Mouse (Mus musculus) thymus, adult 2 months (tissue): ENCODE results near the gene Ctcf. TPM values are rescaled to one million over a fixed set of nuclear protein-coding genes. Genes with fewer than 3 reads are reported as not detected.

ENCODE experiments used
- DNase-seq: peaks from one replicate; pipeline ENCODE4 v3.0.0; 2021
- H3K27ac ChIP-seq: fragments of 200-500 bp; 2 replicates; pipeline ENCODE4 v1.5.1; 2012; ENCODE audit warnings: low read length, control low read depth; ENCODE audit not compliant: control insufficient read depth, insufficient read depth
- H3K27me3 ChIP-seq: fragments of 200-500 bp; 2 replicates; pipeline ENCODE4 v1.6.1; 2012; ENCODE audit warnings: mild to moderate bottlenecking, low read length, moderate library complexity, mixed read lengths; ENCODE audit not compliant: control insufficient read depth, insufficient read depth
- H3K36me3 ChIP-seq: fragments of 200-500 bp; 2 replicates; pipeline ENCODE4 v1.6.1; 2012; ENCODE audit warnings: mild to moderate bottlenecking, low read length, moderate library complexity; ENCODE audit not compliant: control insufficient read depth, insufficient read depth
- H3K4me1 ChIP-seq: fragments of 200-500 bp; replicated peaks from 2 replicates; pipeline ENCODE4 v1.6.1; 2012; ENCODE audit warnings: low read length; ENCODE audit not compliant: control insufficient read depth, insufficient read depth
- H3K4me3 ChIP-seq: fragments of 200-500 bp; 2 replicates; pipeline ENCODE4 v1.5.1; 2012; ENCODE audit warnings: mild to moderate bottlenecking, low read length, control low read depth, moderate library complexity; ENCODE audit not compliant: control insufficient read depth, insufficient read depth
- CTCF ChIP-seq: fragments of 200-500 bp; IDR thresholded peaks from 2 replicates; pipeline ENCODE4 v1.5.1; 2012; ENCODE audit warnings: mild to moderate bottlenecking, control low read depth, low read length, moderate library complexity, borderline replicate concordance; ENCODE audit not compliant: control insufficient read depth, poor library complexity, insufficient read depth; ENCODE audit errors: extremely low read depth
- POLR2A ChIP-seq: fragments of 200-500 bp; IDR thresholded peaks from 2 replicates; pipeline ENCODE4 v1.6.1; 2012; ENCODE audit warnings: mild to moderate bottlenecking, low read length, control low read depth, moderate library complexity; ENCODE audit not compliant: control insufficient read depth, poor library complexity, insufficient read depth; ENCODE audit errors: extremely low read depth
- WGBS: fragments of 180-500 bp; shearing (Covaris S2); methylation state at CpG from one replicate; pipeline ENCODE4 v1.1.7; 2018; 5-methylcytosine and 5-hydroxymethylcytosine counted together
- polyA plus RNA-seq: library from polyadenylated mRNA; depleted of rRNA; stranded (reverse); fragments of >200 nt; gene quantifications from 2 replicates; pipeline ENCODE4 v1.2.3, GENCODE M21; 2012

Ctcf gene
- polyA plus RNA-seq, 1 experiment, result 67.0 TPM

GRCm38 (mm10) chr8:105607684-105608083, 28.7 kb upstream of the Ctcf start:
- no peaks in the 10 kb centered on the region for H3K36me3 ChIP-seq
- no peak for TF ChIP-seq POLR2A
- TF ChIP-seq CTCF, result peak; percentile 49; the same call in 1 of the 2 replicates
- peak; percentile 80 for DNase-seq
- H3K27me3 ChIP-seq, result no peaks in the 10 kb centered on the region
- WGBS, result 20% methylated on average over 4 of the region's 4 CpGs
- peaks cover 34% of the 10 kb centered on the region for H3K4me1 ChIP-seq
- no peak overlapping the region for H3K27ac ChIP-seq
- H3K4me3 ChIP-seq, result no peak overlapping the region

GRCm38 (mm10) chr8:105609355-105609754, 27.0 kb upstream of the Ctcf start:
- no peak for TF ChIP-seq CTCF
- TF ChIP-seq POLR2A, result no peak
- no peak overlapping the region for H3K27ac ChIP-seq
- no peak for DNase-seq
- H3K36me3 ChIP-seq, result no peaks in the 10 kb centered on the region
- H3K4me1 ChIP-seq, result peaks cover 45% of the 10 kb centered on the region
- no peaks in the 10 kb centered on the region for H3K27me3 ChIP-seq
- no peak overlapping the region for H3K4me3 ChIP-seq
- WGBS, result 11% methylated on average over 2 of the region's 2 CpGs

GRCm38 (mm10) chr8:105609771-105610170, 26.6 kb upstream of the Ctcf start:
- 54% methylated on average over 4 of the region's 4 CpGs for WGBS
- peaks cover 3% of the 10 kb centered on the region; the same call in 1 of the 2 replicates for H3K36me3 ChIP-seq
- no peak for TF ChIP-seq CTCF
- no peak for TF ChIP-seq POLR2A
- H3K4me3 ChIP-seq, result no peak overlapping the region
- no peak overlapping the region for H3K27ac ChIP-seq
- H3K4me1 ChIP-seq, result peaks cover 44% of the 10 kb centered on the region
- DNase-seq, result no peak
- H3K27me3 ChIP-seq, result no peaks in the 10 kb centered on the region

- Histone ChIP-seq H3K4me1 (peaks cover 41% of the 10 kb centered on the region), H3K4me3 (no peak overlapping the region), H3K27me3 (no peaks in the 10 kb centered on the region), H3K27ac (no peak overlapping the region), H3K36me3 (peaks cover 23% of the 10 kb centered on the region)
- no peak for DNase-seq
- WGBS, result 87% methylated on average over 9 of the region's 9 CpGs
- TF ChIP-seq CTCF, result no peak
- TF ChIP-seq POLR2A, result no peak
Measured at GRCm38 (mm10) chr8:105611836-105612235, 24.5 kb upstream of the Ctcf start.

GRCm38 (mm10) chr8:105613037-105613436, 23.3 kb upstream of the Ctcf start:
- peaks cover 35% of the 10 kb centered on the region for H3K36me3 ChIP-seq
- peak; percentile 44 for DNase-seq
- no peak for TF ChIP-seq CTCF
- no peak for TF ChIP-seq POLR2A
- no peak overlapping the region for H3K27ac ChIP-seq
- WGBS, result 7% methylated on average over 20 of the region's 20 CpGs
- no peaks in the 10 kb centered on the region for H3K27me3 ChIP-seq
- H3K4me3 ChIP-seq, result peak overlapping the region; percentile 48
- H3K4me1 ChIP-seq, result peaks cover 38% of the 10 kb centered on the region

GRCm38 (mm10) chr8:105613830-105614511, 22.4 kb upstream of the Ctcf start:
- no peaks in the 10 kb centered on the region for H3K27me3 ChIP-seq
- peaks cover 43% of the 10 kb centered on the region for H3K4me1 ChIP-seq
- no peak overlapping the region for H3K27ac ChIP-seq
- H3K36me3 ChIP-seq, result peaks cover 45% of the 10 kb centered on the region
- 23% methylated on average over 50 of the region's 50 CpGs for WGBS
- TF ChIP-seq CTCF, result no peak
- no peak for TF ChIP-seq POLR2A
- peak; percentile 89 for DNase-seq
- H3K4me3 ChIP-seq, result peak overlapping the region; percentile 48
